Mouse (Mus musculus) bone marrow, adult 2 months (tissue): ENCODE measurements around the gene Dpf1. TPM values are rescaled to one million over a fixed set of nuclear protein-coding genes. Genes with fewer than 3 reads are reported as not detected.

Source experiments
- H3K27ac ChIP-seq: fragments of 200-500 bp; 2 replicates; pipeline ENCODE4 v1.5.1; 2012; ENCODE audit warnings: low read depth, mild to moderate bottlenecking, control low read depth, inconsistent platforms, low read length; ENCODE audit not compliant: control insufficient read depth, poor library complexity, insufficient read depth
- H3K4me1 ChIP-seq: fragments of 200-500 bp; 2 replicates; pipeline ENCODE4 v1.6.1; 2011; ENCODE audit warnings: low read length; ENCODE audit not compliant: control insufficient read depth, insufficient read depth
- H3K4me3 ChIP-seq: fragments of 200-500 bp; replicated peaks from 2 replicates; pipeline ENCODE3; 2011; ENCODE audit warnings: mild to moderate bottlenecking, low read depth, low read length, control low read depth; ENCODE audit not compliant: control insufficient read depth
- CTCF ChIP-seq: fragments of 200-500 bp; IDR thresholded peaks from 2 replicates; pipeline ENCODE4 v1.5.1; 2011; ENCODE audit warnings: low read length, control low read depth; ENCODE audit not compliant: control insufficient read depth, insufficient read depth
- POLR2A ChIP-seq: fragments of 200-500 bp; IDR thresholded peaks from 2 replicates; pipeline ENCODE4 v1.6.1; 2011; ENCODE audit warnings: low read depth, mild to moderate bottlenecking, control low read depth, low read length, borderline replicate concordance; ENCODE audit not compliant: control insufficient read depth
- WGBS: fragments of 180-500 bp; shearing (Covaris S2); methylation state at CpG from one replicate; pipeline ENCODE4 v1.1.7; 2018; 5-methylcytosine and 5-hydroxymethylcytosine counted together
- polyA plus RNA-seq: library from polyadenylated mRNA; stranded (reverse); fragments of >200 nt; gene quantifications from 2 replicates; pipeline ENCODE4 v1.2.4, GENCODE M21; 2011; ENCODE audit warnings: low replicate concordance; ENCODE audit not compliant: missing spikeins, insufficient read depth, insufficient read length

The Dpf1 gene
- polyA plus RNA-seq, 1 experiment = 1.5 TPM

DNA sequence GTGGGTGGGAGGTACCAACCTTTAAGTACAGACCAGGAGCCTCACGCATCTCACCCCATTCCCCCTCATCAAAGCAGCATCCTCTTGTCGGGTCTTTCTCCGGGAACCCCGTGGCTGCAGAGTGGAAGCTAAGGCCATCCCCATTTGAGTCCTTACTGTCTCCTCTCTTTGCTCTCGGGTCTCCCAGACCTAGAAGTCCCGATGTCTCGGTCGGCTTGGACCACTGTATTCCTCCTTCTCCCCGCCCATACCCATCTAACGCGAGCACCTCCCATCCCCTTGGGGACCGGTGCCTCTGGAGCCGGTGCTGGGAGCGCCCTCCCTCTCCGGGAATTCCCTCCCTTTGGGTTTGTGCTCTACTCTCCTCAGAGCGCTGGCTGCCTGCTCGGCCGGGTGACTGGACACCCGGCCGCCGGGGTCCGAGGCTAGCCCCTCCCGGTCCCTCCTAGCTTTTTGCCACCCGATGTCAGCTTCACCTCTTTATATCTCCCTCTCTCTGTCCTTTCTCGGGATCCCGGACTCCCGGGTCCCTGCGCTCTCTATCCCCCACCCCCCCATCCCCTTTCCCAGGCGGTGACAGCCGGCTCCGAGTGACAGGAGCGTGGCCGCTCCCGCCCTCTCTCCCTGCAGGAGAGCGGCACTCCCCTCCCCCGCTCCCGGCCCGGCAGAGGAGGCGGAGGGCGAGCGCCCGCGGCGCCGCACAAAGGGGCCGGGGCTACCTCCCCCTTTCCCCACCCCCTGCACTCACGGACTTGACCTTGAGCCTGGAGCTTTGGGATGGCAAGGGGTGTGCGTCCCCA, 912 bp downstream of the Dpf1 start:
- WGBS = 3% methylated on average over 48 of the region's 48 CpGs
- H3K27ac ChIP-seq = no peak overlapping the region
- H3K4me1 ChIP-seq = no peaks in the 10 kb centered on the region; the same call in 1 of the 2 replicates
- no peak for TF ChIP-seq POLR2A
- no peak for TF ChIP-seq CTCF
- H3K4me3 ChIP-seq = no peak overlapping the region

GRCm38 (mm10) chr7:29305263-29305988, 1.7 kb downstream of the Dpf1 start:
- Histone ChIP-seq H3K4me1 (no peaks in the 10 kb centered on the region; the same call in 1 of the 2 replicates), H3K27ac (no peak overlapping the region), H3K4me3 (no peak overlapping the region)
- no peak for TF ChIP-seq CTCF
- TF ChIP-seq POLR2A = no peak
- WGBS = 55% methylated on average over 9 of the region's 9 CpGs

GRCm38 (mm10) chr7:29306108-29306507, 2.4 kb downstream of the Dpf1 start:
- Histone ChIP-seq H3K27ac (no peak overlapping the region), H3K4me1 (no peaks in the 10 kb centered on the region; the same call in 1 of the 2 replicates), H3K4me3 (no peak overlapping the region)
- 78% methylated on average over 7 of the region's 7 CpGs for WGBS
- TF ChIP-seq CTCF (no peak), POLR2A (no peak)

DNA sequence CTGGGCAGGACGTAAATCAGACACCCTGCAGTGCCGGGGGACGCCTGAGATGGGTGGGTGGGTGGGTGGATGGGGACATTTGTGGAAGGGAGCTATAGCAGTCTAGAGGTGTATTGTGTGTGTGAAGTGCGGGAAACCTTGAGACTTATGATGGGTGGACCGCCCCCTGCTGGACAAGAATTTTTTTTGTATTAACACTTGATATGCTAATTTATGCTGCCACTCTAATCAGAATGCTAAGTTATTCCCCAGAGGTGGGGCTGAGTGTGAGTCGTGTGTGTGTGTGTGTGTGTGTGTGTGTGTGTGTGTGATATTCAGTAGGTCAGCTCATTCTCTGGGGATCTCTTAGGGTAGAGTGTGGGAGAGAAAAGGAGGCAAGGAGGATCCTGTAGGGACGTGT, 2.9 kb downstream of the Dpf1 start:
- TF ChIP-seq POLR2A (no peak), CTCF (peak; percentile 14; the same call in 1 of the 2 replicates)
- 43% methylated on average over 7 of the region's 7 CpGs for WGBS
- Histone ChIP-seq H3K4me3 (no peak overlapping the region), H3K4me1 (no peaks in the 10 kb centered on the region; the same call in 1 of the 2 replicates), H3K27ac (no peak overlapping the region)

- Histone ChIP-seq H3K4me1 (no peaks in the 10 kb centered on the region; the same call in 1 of the 2 replicates), H3K4me3 (peak overlapping the region; percentile 73), H3K27ac (no peak overlapping the region)
- WGBS = 1% methylated on average over 40 of the region's 42 CpGs
- TF ChIP-seq POLR2A = peak; percentile 27; the same call in 1 of the 2 replicates
- TF ChIP-seq CTCF = 0 out of 2 replicates have a peak, but pooled peaks have one; percentile 9
These were observed 3.8 kb downstream of the Dpf1 start for GRCm38 (mm10) chr7:29307350-29308104.

DNA sequence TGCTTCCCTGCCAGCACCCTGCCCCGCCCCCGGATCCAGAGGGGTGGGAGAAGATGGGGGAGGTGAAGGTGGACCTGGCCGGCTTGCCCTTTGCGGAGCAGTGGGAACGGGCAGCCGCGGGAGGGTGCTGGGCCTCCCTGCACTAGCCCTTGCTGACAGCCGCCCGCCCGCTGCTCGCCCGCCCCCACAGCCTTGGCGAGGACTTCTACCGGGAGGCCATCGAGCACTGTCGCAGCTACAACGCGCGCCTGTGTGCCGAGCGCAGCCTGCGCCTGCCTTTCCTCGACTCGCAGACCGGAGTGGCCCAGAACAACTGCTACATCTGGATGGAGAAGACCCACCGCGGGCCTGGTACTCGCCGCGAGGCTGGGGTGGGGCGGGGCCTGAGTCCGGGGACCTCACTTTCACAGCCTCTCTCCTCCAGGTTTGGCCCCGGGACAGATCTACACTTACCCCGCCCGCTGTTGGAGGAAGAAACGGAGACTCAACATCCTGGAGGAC, 5.5 kb downstream of the Dpf1 start:
- Histone ChIP-seq H3K27ac (no peak overlapping the region), H3K4me3 (no peak overlapping the region), H3K4me1 (no peaks in the 10 kb centered on the region; the same call in 1 of the 2 replicates)
- 1% methylated on average over 36 of the region's 36 CpGs for WGBS
- TF ChIP-seq POLR2A = no peak
- no peak for TF ChIP-seq CTCF

DNA sequence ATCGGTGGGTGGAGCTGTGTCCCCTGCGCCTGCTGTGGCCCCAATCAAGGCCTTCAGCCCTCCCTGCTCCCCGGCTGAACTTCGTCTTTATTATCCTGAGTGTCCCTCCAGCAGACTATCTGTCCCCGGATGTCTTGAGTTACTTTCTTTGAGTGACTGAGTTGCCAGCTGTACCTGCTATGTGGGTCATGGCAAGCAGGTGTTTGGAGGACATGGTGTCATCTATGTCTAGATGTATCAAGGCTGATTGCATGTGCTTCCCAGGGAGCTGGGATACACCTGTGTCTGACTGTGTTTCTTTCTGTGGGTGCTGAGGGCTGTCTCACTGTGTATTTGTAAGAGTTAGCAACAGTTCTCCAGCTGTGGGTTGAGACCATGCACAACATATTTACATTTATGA, 6.0 kb downstream of the Dpf1 start:
- TF ChIP-seq POLR2A = no peak
- no peak for TF ChIP-seq CTCF
- no peak overlapping the region for H3K4me3 ChIP-seq
- no peak overlapping the region for H3K27ac ChIP-seq
- H3K4me1 ChIP-seq = no peaks in the 10 kb centered on the region; the same call in 1 of the 2 replicates
- WGBS = 12% methylated on average over 5 of the region's 5 CpGs
